Mouse (Mus musculus): ENCODE data around the gene Usmg5. TPM values are rescaled to one million over a fixed set of nuclear protein-coding genes. Genes with fewer than 3 reads are reported as not detected.
A peak's percentile ranks its signal among the peaks of the same experiment; 100 is the strongest.

Usmg5 gene
- polyA plus RNA-seq, 1 experiment = 293 TPM

- H3K4me1 ChIP-seq (ENCODE audit: control insufficient read depth, insufficient read depth, low read length) = no peaks in the 10 kb centered on the region
- TF ChIP-seq CTCF (IDR thresholded peaks at IDR 0.05; ENCODE audit: low read depth, low read length) (peak; percentile 89), POLR2A (IDR thresholded peaks at IDR 0.05; ENCODE audit: borderline replicate concordance, low read depth, low read length) (no peak)
- no peak overlapping the region for H3K4me3 ChIP-seq (ENCODE audit: insufficient read depth, low read length)
- no peak overlapping the region for H3K27ac ChIP-seq (ENCODE audit: insufficient read depth, low read depth, low read length)
Measured at GRCm38 (mm10) chr19:47122802-47123201, 32.4 kb upstream of the Usmg5 start.

GRCm38 (mm10) chr19:47121054-47121453 lies 30.6 kb upstream of the Usmg5 start:
- Histone ChIP-seq H3K4me3 (ENCODE audit: insufficient read depth, low read length) (no peak overlapping the region), H3K27ac (ENCODE audit: insufficient read depth, low read depth, low read length) (no peak overlapping the region), H3K4me1 (ENCODE audit: control insufficient read depth, insufficient read depth, low read length) (no peaks in the 10 kb centered on the region)
- no peak for TF ChIP-seq POLR2A (IDR thresholded peaks at IDR 0.05; ENCODE audit: borderline replicate concordance, low read depth, low read length)
- peak; percentile 37; the same call in 1 of the 2 replicates for TF ChIP-seq CTCF (IDR thresholded peaks at IDR 0.05; ENCODE audit: low read depth, low read length)

GRCm38 (mm10) chr19:47118634-47119033 lies 28.2 kb upstream of the Usmg5 start:
- Histone ChIP-seq H3K4me1 (ENCODE audit: control insufficient read depth, insufficient read depth, low read length) (no peaks in the 10 kb centered on the region), H3K4me3 (ENCODE audit: insufficient read depth, low read length) (no peak overlapping the region), H3K27ac (ENCODE audit: insufficient read depth, low read depth, low read length) (no peak overlapping the region)
- no peak for TF ChIP-seq POLR2A (IDR thresholded peaks at IDR 0.05; ENCODE audit: borderline replicate concordance, low read depth, low read length)

GRCm38 (mm10) chr19:47104641-47105271 lies 14.3 kb upstream of the Usmg5 start:
- no peak overlapping the region for H3K4me3 ChIP-seq (ENCODE audit: insufficient read depth, low read length)
- no peaks in the 10 kb centered on the region for H3K4me1 ChIP-seq (ENCODE audit: control insufficient read depth, insufficient read depth, low read length)
- TF ChIP-seq POLR2A (IDR thresholded peaks at IDR 0.05; ENCODE audit: borderline replicate concordance, low read depth, low read length) (no peak), CTCF (IDR thresholded peaks at IDR 0.05; ENCODE audit: low read depth, low read length) (no peak)
- H3K27ac ChIP-seq (ENCODE audit: insufficient read depth, low read depth, low read length) = no peak overlapping the region

GRCm38 (mm10) chr19:47101080-47101479 lies 10.6 kb upstream of the Usmg5 start:
- no peak overlapping the region for H3K4me3 ChIP-seq (ENCODE audit: insufficient read depth, low read length)
- H3K27ac ChIP-seq (ENCODE audit: insufficient read depth, low read depth, low read length) = no peak overlapping the region
- H3K4me1 ChIP-seq (ENCODE audit: control insufficient read depth, insufficient read depth, low read length) = no peaks in the 10 kb centered on the region
- TF ChIP-seq CTCF (IDR thresholded peaks at IDR 0.05; ENCODE audit: low read depth, low read length) (no peak), POLR2A (IDR thresholded peaks at IDR 0.05; ENCODE audit: borderline replicate concordance, low read depth, low read length) (no peak)

GRCm38 (mm10) chr19:47089718-47090525 lies 525 bp downstream of the Usmg5 start:
- Histone ChIP-seq H3K4me3 (ENCODE audit: insufficient read depth, low read length) (peak overlapping the region; percentile 86), H3K27ac (ENCODE audit: insufficient read depth, low read depth, low read length) (peak overlapping the region; percentile 46), H3K4me1 (ENCODE audit: control insufficient read depth, insufficient read depth, low read length) (peaks cover 17% of the 10 kb centered on the region)
- no peak for TF ChIP-seq CTCF (IDR thresholded peaks at IDR 0.05; ENCODE audit: low read depth, low read length)
- no peak for TF ChIP-seq POLR2A (IDR thresholded peaks at IDR 0.05; ENCODE audit: borderline replicate concordance, low read depth, low read length)

- Histone ChIP-seq H3K27ac (ENCODE audit: insufficient read depth, low read depth, low read length) (no peak overlapping the region), H3K4me1 (ENCODE audit: control insufficient read depth, insufficient read depth, low read length) (peaks cover 17% of the 10 kb centered on the region), H3K4me3 (ENCODE audit: insufficient read depth, low read length) (no peak overlapping the region)
- TF ChIP-seq CTCF (IDR thresholded peaks at IDR 0.05; ENCODE audit: low read depth, low read length) (no peak), POLR2A (IDR thresholded peaks at IDR 0.05; ENCODE audit: borderline replicate concordance, low read depth, low read length) (no peak)
Measured at GRCm38 (mm10) chr19:47088226-47088625, 2.2 kb downstream of the Usmg5 start.

- Histone ChIP-seq H3K4me1 (ENCODE audit: control insufficient read depth, insufficient read depth, low read length) (peaks cover 7% of the 10 kb centered on the region; the same call in 1 of the 2 replicates), H3K27ac (ENCODE audit: insufficient read depth, low read depth, low read length) (peak overlapping the region; percentile 57), H3K4me3 (ENCODE audit: insufficient read depth, low read length) (peak overlapping the region; percentile 75)
- TF ChIP-seq POLR2A (IDR thresholded peaks at IDR 0.05; ENCODE audit: borderline replicate concordance, low read depth, low read length) (no peak), CTCF (IDR thresholded peaks at IDR 0.05; ENCODE audit: low read depth, low read length) (no peak)
Measured at GRCm38 (mm10) chr19:47067924-47068611, 22.4 kb downstream of the Usmg5 start.

- H3K4me3 ChIP-seq (ENCODE audit: insufficient read depth, low read length) = peak within 1 kb of the TSS; percentile 75
- peak within 1 kb of the TSS; percentile 57 for H3K27ac ChIP-seq (ENCODE audit: insufficient read depth, low read depth, low read length)
- TF ChIP-seq POLR2A (IDR thresholded peaks at IDR 0.05; ENCODE audit: borderline replicate concordance, low read depth, low read length) = no peak
- TF ChIP-seq CTCF (IDR thresholded peaks at IDR 0.05; ENCODE audit: low read depth, low read length) = no peak
- peaks cover 7% of the 10 kb centered on the region; the same call in 1 of the 2 replicates for H3K4me1 ChIP-seq (ENCODE audit: control insufficient read depth, insufficient read depth, low read length)
Measured at GRCm38 (mm10) chr19:47067096-47067882, 23.2 kb downstream of the Usmg5 start, which contains the start of gene Taf5. Gene Taf5, plus strand, starts transcription at chr19:47067746.
